Mouse (Mus musculus): ENCODE data around the gene Gpc5.

DNA sequence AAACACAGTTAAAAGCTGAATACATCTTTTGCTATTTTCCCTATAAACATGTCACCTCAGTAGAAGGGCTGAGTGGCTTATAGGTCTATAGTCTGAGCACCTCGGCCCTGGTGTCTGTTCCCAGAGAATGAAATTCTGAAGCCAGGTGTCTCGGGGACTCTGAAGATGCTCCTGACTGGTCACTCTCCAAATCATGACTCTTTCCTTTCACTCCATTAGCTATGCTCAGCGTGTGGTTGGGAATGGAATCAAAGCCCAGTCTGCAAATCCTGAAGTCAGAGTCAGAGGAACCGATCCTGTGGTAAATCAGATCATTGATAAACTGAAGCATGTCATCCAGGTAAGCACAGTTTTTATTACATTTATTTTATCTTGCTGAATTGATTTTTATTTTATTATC, 460.0 kb downstream of the Gpc5 start:
- TF ChIP-seq CTCF (IDR thresholded peaks at IDR 0.05; ENCODE audit: low read depth): no peak
- TF ChIP-seq EP300 (IDR thresholded peaks at IDR 0.05; ENCODE audit: low read depth): no peak
